11 mouse cellular contexts compared by ENCODE assay signal in genomic region chr11:121239669-121240068, GRCm38 (mm10). TPM values are rescaled to one million over a fixed set of nuclear protein-coding genes. Genes with fewer than 3 reads are reported as not detected.
DNase-seq lines count a peak whose midpoint lies in the region; ATAC-seq and TF ChIP-seq lines count a peak whose summit lies in the region.
"Had no signal": no experiment of that assay in that cellular context is flagged by ENCODE, and none has a peak within 500 bp of the region (broad histone marks: within the 10 kb centered on the region; RNA-seq: fewer than 3 reads in every experiment).

No protein-coding gene starts in this region.

- peak; percentile 96 for TF ChIP-seq EP300 in liver, embryonic 14.5 days (IDR thresholded peaks at IDR 0.05; ENCODE audit: low read depth)

- no peak overlapping the region for H3K27ac ChIP-seq in forebrain, embryonic 14.5 days (ENCODE audit: low read depth, low read length)
- H3K27ac ChIP-seq in forebrain, embryonic 11.5 days (ENCODE audit: low read depth, low read length): no peak overlapping the region
- H3K27ac ChIP-seq in limb, embryonic 13.5 days: no peak overlapping the region
- no peak overlapping the region for H3K27ac ChIP-seq in limb, embryonic 10.5 days
- peak overlapping the region; percentile 90 for H3K27ac ChIP-seq in liver, embryonic 14.5 days

- peak overlapping the region; percentile 32; the same call in 1 of the 2 replicates for H3K9ac ChIP-seq in forebrain, embryonic 14.5 days (ENCODE audit: low read length)
- no peak overlapping the region for H3K9ac ChIP-seq in forebrain, embryonic 11.5 days (ENCODE audit: low read length)
- H3K9ac ChIP-seq in limb, embryonic 13.5 days: no peak overlapping the region
- peak overlapping the region; percentile 85 for H3K9ac ChIP-seq in liver, embryonic 14.5 days (replicated peaks)

- no peaks in the 10 kb centered on the region for H3K27me3 ChIP-seq in forebrain, embryonic 14.5 days (replicated peaks; ENCODE audit: control insufficient read depth, insufficient read depth, low read length)
- H3K27me3 ChIP-seq in forebrain, embryonic 11.5 days (ENCODE audit: control insufficient read depth, insufficient read depth, low read length): no peaks in the 10 kb centered on the region
- no peaks in the 10 kb centered on the region for H3K27me3 ChIP-seq in limb, embryonic 13.5 days
- no peaks in the 10 kb centered on the region for H3K27me3 ChIP-seq in limb, embryonic 10.5 days (ENCODE audit: low read depth, poor library complexity, severe bottlenecking)
- no peaks in the 10 kb centered on the region for H3K27me3 ChIP-seq in liver, embryonic 14.5 days (ENCODE audit: control insufficient read depth, insufficient read depth, low read length)

- 95% methylated on average over 2 of the region's 2 CpGs for WGBS in forebrain, embryonic 14.5 days
- WGBS in forebrain, embryonic 11.5 days: 94% methylated on average over 2 of the region's 2 CpGs
- 93% methylated on average over 2 of the region's 2 CpGs for WGBS in limb, embryonic 13.5 days
- 95% methylated on average over 2 of the region's 2 CpGs for WGBS in limb, embryonic 10.5 days
- 18% methylated on average over 2 of the region's 2 CpGs for WGBS in liver, embryonic 14.5 days (ENCODE audit: insufficient replicate concordance)

- TF ChIP-seq CTCF in liver, embryonic 14.5 days (IDR thresholded peaks at IDR 0.05; ENCODE audit: low read depth): no peak; the same call in 1 of the 2 replicates

- H3K4me2 ChIP-seq in forebrain, embryonic 14.5 days (ENCODE audit: low read length): no peak overlapping the region
- H3K4me2 ChIP-seq in forebrain, embryonic 11.5 days (ENCODE audit: low read depth, low read length, severe bottlenecking): no peak overlapping the region
- H3K4me2 ChIP-seq in limb, embryonic 13.5 days (replicated peaks): 0 out of 2 replicates have a peak overlapping the region, but pooled peaks have one; percentile 65
- H3K4me2 ChIP-seq in liver, embryonic 14.5 days (ENCODE audit: low read depth): peak overlapping the region; percentile 78

- H3K36me3 ChIP-seq in forebrain, embryonic 14.5 days (ENCODE audit: control insufficient read depth, insufficient read depth, low read length): peaks cover 56% of the 10 kb centered on the region
- H3K36me3 ChIP-seq in forebrain, embryonic 11.5 days (ENCODE audit: control insufficient read depth, insufficient read depth, low read length): no peaks in the 10 kb centered on the region; the same call in 1 of the 2 replicates
- H3K36me3 ChIP-seq in limb, embryonic 13.5 days: peaks cover 55% of the 10 kb centered on the region
- H3K36me3 ChIP-seq in limb, embryonic 10.5 days: peaks cover 59% of the 10 kb centered on the region
- peaks cover 58% of the 10 kb centered on the region for H3K36me3 ChIP-seq in liver, embryonic 14.5 days (replicated peaks; ENCODE audit: control insufficient read depth, insufficient read depth, low read depth)

- no peak overlapping the region for H3K4me3 ChIP-seq in forebrain, embryonic 14.5 days (ENCODE audit: low read depth, low read length)
- no peak overlapping the region for H3K4me3 ChIP-seq in forebrain, embryonic 11.5 days (ENCODE audit: low read depth, low read length)
- no peak overlapping the region for H3K4me3 ChIP-seq in limb, embryonic 13.5 days
- no peak overlapping the region for H3K4me3 ChIP-seq in limb, embryonic 10.5 days
- H3K4me3 ChIP-seq in liver, embryonic 14.5 days (ENCODE audit: insufficient read depth in 1 of 2, low read depth in 2 of 2, low read length in 2 of 2): peak overlapping the region; percentile 84 to 87

- peaks cover 21% of the 10 kb centered on the region for H3K4me1 ChIP-seq in forebrain, embryonic 14.5 days (ENCODE audit: control insufficient read depth, insufficient read depth, low read length)
- peaks cover 7% of the 10 kb centered on the region for H3K4me1 ChIP-seq in forebrain, embryonic 11.5 days (replicated peaks; ENCODE audit: control insufficient read depth, insufficient read depth, low read length)
- peaks cover 20% of the 10 kb centered on the region for H3K4me1 ChIP-seq in limb, embryonic 13.5 days
- peaks cover 14% of the 10 kb centered on the region; the same call in 1 of the 2 replicates for H3K4me1 ChIP-seq in limb, embryonic 10.5 days
- H3K4me1 ChIP-seq in liver, embryonic 14.5 days (replicated peaks; ENCODE audit: control insufficient read depth in 2 of 2, insufficient read depth in 2 of 2, low read length in 1 of 2): peaks cover 26 to 39% of the 10 kb centered on the region in 2 experiments

- no peaks in the 10 kb centered on the region for H3K9me3 ChIP-seq in forebrain, embryonic 14.5 days (replicated peaks; ENCODE audit: control insufficient read depth, low read length)
- no peaks in the 10 kb centered on the region for H3K9me3 ChIP-seq in forebrain, embryonic 11.5 days (ENCODE audit: control insufficient read depth, low read length)
- H3K9me3 ChIP-seq in limb, embryonic 13.5 days: no peaks in the 10 kb centered on the region
- H3K9me3 ChIP-seq in limb, embryonic 10.5 days (replicated peaks): no peaks in the 10 kb centered on the region
- H3K9me3 ChIP-seq in liver, embryonic 14.5 days (ENCODE audit: control insufficient read depth, low read length): no peaks in the 10 kb centered on the region

- ATAC-seq in forebrain, embryonic 14.5 days: no peak
- ATAC-seq in forebrain, embryonic 11.5 days (replicated peaks; ENCODE audit: low FRiP score): no peak
- no peak for ATAC-seq in limb, embryonic 13.5 days (ENCODE audit: low FRiP score, low read depth)
- ATAC-seq in liver, embryonic 14.5 days (ENCODE audit: insufficient read depth): peak; percentile 44

- DNase-seq in forebrain, embryonic 14.5 days (ENCODE audit: low spot score): no peak
- no peak for DNase-seq in forebrain, embryonic 11.5 days (ENCODE audit: low spot score)
- DNase-seq in limb, embryonic 10.5 days (ENCODE audit: low spot score): no peak
- DNase-seq in MEL-GATA-1-ER (ENCODE audit: extremely low read depth, low read depth): peak; percentile 85
- DNase-seq in liver, embryonic 14.5 days (ENCODE audit: low read depth in 3 of 3, low spot score in 3 of 3): peak; percentile 71 to 81 (median 80)
- no peak for DNase-seq in embryo, embryonic 11 days
- DNase-seq in gastrocnemius, postnatal 4 days (ENCODE audit: low spot score in 2 of 2): no peak
- DNase-seq: cerebellum, postnatal 36 days; kidney, adult 9 months; lung, postnatal 4 days had no signal

RNA-seq across cellular contexts. Expression of gene Narf, which starts 2.6 kb away (rescaled TPM):
- 89.5 and 90.0 TPM in 2 replicates for polyA plus RNA-seq in forebrain, embryonic 14.5 days (2014; fragmentation: Nextera tagmentation; extraction: Ambion mirVana)
- polyA plus RNA-seq in forebrain, embryonic 11.5 days (2014; fragmentation: Nextera tagmentation; extraction: Ambion mirVana): 58.9 and 70.1 TPM in 2 replicates
- 69.3 and 73.5 TPM in 2 replicates for polyA plus RNA-seq in limb, embryonic 13.5 days (2015; fragmentation: Nextera tagmentation; extraction: Ambion mirVana)
- 40.8 and 60.4 TPM in 2 replicates for polyA plus RNA-seq in limb, embryonic 10.5 days (2016; fragmentation: Nextera tagmentation; extraction: Ambion mirVana)
- polyA plus RNA-seq in liver, embryonic 14.5 days (2012; rRNA removed): 27.9 and 46.6 TPM in 2 replicates
- 108 and 110 TPM in 2 replicates for polyA plus RNA-seq in liver, embryonic 14.5 days (2014; fragmentation: Nextera tagmentation; extraction: Ambion mirVana)
- total RNA-seq in gastrocnemius, postnatal 4 days (2021): 10 to 100 TPM; 36.7 to 38.8 TPM

RNA-seq across cellular contexts. Expression of gene Cybc1, which starts 10.5 kb away (rescaled TPM):
- polyA plus RNA-seq in forebrain, embryonic 14.5 days (2014; fragmentation: Nextera tagmentation; extraction: Ambion mirVana): 45.3 and 46.0 TPM in 2 replicates
- 31.7 and 39.2 TPM in 2 replicates for polyA plus RNA-seq in forebrain, embryonic 11.5 days (2014; fragmentation: Nextera tagmentation; extraction: Ambion mirVana)
- polyA plus RNA-seq in limb, embryonic 13.5 days (2015; fragmentation: Nextera tagmentation; extraction: Ambion mirVana): 40.2 and 41.5 TPM in 2 replicates
- 29.4 and 33.8 TPM in 2 replicates for polyA plus RNA-seq in limb, embryonic 10.5 days (2016; fragmentation: Nextera tagmentation; extraction: Ambion mirVana)
- polyA plus RNA-seq in liver, embryonic 14.5 days (2012; rRNA removed): 14.8 and 16.1 TPM in 2 replicates
- polyA plus RNA-seq in liver, embryonic 14.5 days (2014; fragmentation: Nextera tagmentation; extraction: Ambion mirVana): 19.7 and 20.3 TPM in 2 replicates
- total RNA-seq in gastrocnemius, postnatal 4 days (2021): 10 to 100 TPM; 14.2 to 15.5 TPM

RNA-seq across cellular contexts. Expression of gene Foxk2, which starts 20.1 kb away (rescaled TPM):
- 16.4 and 17.8 TPM in 2 replicates for polyA plus RNA-seq in forebrain, embryonic 14.5 days (2014; fragmentation: Nextera tagmentation; extraction: Ambion mirVana)
- 16.4 and 21.8 TPM in 2 replicates for polyA plus RNA-seq in forebrain, embryonic 11.5 days (2014; fragmentation: Nextera tagmentation; extraction: Ambion mirVana)
- polyA plus RNA-seq in limb, embryonic 13.5 days (2015; fragmentation: Nextera tagmentation; extraction: Ambion mirVana): 8.9 and 9.2 TPM in 2 replicates
- 11.0 and 11.1 TPM in 2 replicates for polyA plus RNA-seq in limb, embryonic 10.5 days (2016; fragmentation: Nextera tagmentation; extraction: Ambion mirVana)
- 9.9 and 10.0 TPM in 2 replicates for polyA plus RNA-seq in liver, embryonic 14.5 days (2012; rRNA removed)
- polyA plus RNA-seq in liver, embryonic 14.5 days (2014; fragmentation: Nextera tagmentation; extraction: Ambion mirVana): 3.1 and 4.2 TPM in 2 replicates
- total RNA-seq in gastrocnemius, postnatal 4 days (2021): 10 to 100 TPM; 36.4 to 37.5 TPM

RNA-seq across cellular contexts. Expression of gene Ogfod3, which starts 35.2 kb away (rescaled TPM):
- polyA plus RNA-seq in forebrain, embryonic 14.5 days (2014; fragmentation: Nextera tagmentation; extraction: Ambion mirVana): 18.6 and 19.5 TPM in 2 replicates
- 20.3 and 20.5 TPM in 2 replicates for polyA plus RNA-seq in forebrain, embryonic 11.5 days (2014; fragmentation: Nextera tagmentation; extraction: Ambion mirVana)
- polyA plus RNA-seq in limb, embryonic 13.5 days (2015; fragmentation: Nextera tagmentation; extraction: Ambion mirVana): 20.0 and 22.4 TPM in 2 replicates
- 17.0 and 19.1 TPM in 2 replicates for polyA plus RNA-seq in limb, embryonic 10.5 days (2016; fragmentation: Nextera tagmentation; extraction: Ambion mirVana)
- 4.0 and 5.6 TPM in 2 replicates for polyA plus RNA-seq in liver, embryonic 14.5 days (2012; rRNA removed)
- polyA plus RNA-seq in liver, embryonic 14.5 days (2014; fragmentation: Nextera tagmentation; extraction: Ambion mirVana): 13.3 and 15.3 TPM in 2 replicates
- 10 to 100 TPM; 14.6 to 14.7 TPM for total RNA-seq in gastrocnemius, postnatal 4 days (2021)

RNA-seq across cellular contexts. Expression of gene Hexdc, which starts 35.4 kb away (rescaled TPM):
- polyA plus RNA-seq in forebrain, embryonic 14.5 days (2014; fragmentation: Nextera tagmentation; extraction: Ambion mirVana): 11.9 and 14.8 TPM in 2 replicates
- 7.3 and 7.8 TPM in 2 replicates for polyA plus RNA-seq in forebrain, embryonic 11.5 days (2014; fragmentation: Nextera tagmentation; extraction: Ambion mirVana)
- 10.4 and 10.6 TPM in 2 replicates for polyA plus RNA-seq in limb, embryonic 13.5 days (2015; fragmentation: Nextera tagmentation; extraction: Ambion mirVana)
- 5.7 and 9.0 TPM in 2 replicates for polyA plus RNA-seq in limb, embryonic 10.5 days (2016; fragmentation: Nextera tagmentation; extraction: Ambion mirVana)
- polyA plus RNA-seq in liver, embryonic 14.5 days (2012; rRNA removed): 7.4 and 8.1 TPM in 2 replicates
- 2.3 and 2.7 TPM in 2 replicates for polyA plus RNA-seq in liver, embryonic 14.5 days (2014; fragmentation: Nextera tagmentation; extraction: Ambion mirVana)
- 10 to 100 TPM; 14.4 to 14.8 TPM for total RNA-seq in gastrocnemius, postnatal 4 days (2021)

Comparison
In these comparisons a context has a peak if more than half of its experiments do, and no peak if none do; other contexts are left out.
1. H3K9ac ChIP-seq: peak in forebrain, embryonic 14.5 days (single experiment) and liver, embryonic 14.5 days (single experiment); none in forebrain, embryonic 11.5 days (single experiment) and limb, embryonic 13.5 days (single experiment).
2. DNase-seq: peak in MEL-GATA-1-ER (single experiment) and liver, embryonic 14.5 days (3 of 3); none in forebrain, embryonic 14.5 days (single experiment), forebrain, embryonic 11.5 days (single experiment), limb, embryonic 10.5 days (single experiment), embryo, embryonic 11 days (single experiment) and gastrocnemius, postnatal 4 days (0 of 2).
3. H3K4me2 ChIP-seq: peak in limb, embryonic 13.5 days (single experiment) and liver, embryonic 14.5 days (single experiment); none in forebrain, embryonic 14.5 days (single experiment) and forebrain, embryonic 11.5 days (single experiment).
4. H3K4me3 ChIP-seq: peak in liver, embryonic 14.5 days (2 of 2); none in forebrain, embryonic 14.5 days (single experiment), forebrain, embryonic 11.5 days (single experiment), limb, embryonic 13.5 days (single experiment) and limb, embryonic 10.5 days (single experiment).